Mouse (Mus musculus) left cerebral cortex, adult 11 months (tissue): ENCODE data around the gene Gpd1l.

Experiments used
- DNase-seq: peaks from one replicate; pipeline ENCODE4 v3.0.0; 2022; ENCODE audit warnings: low spot score

Gene Gpd1l

GRCm38 (mm10) chr9:114925571-114925970, 8.2 kb downstream of the Gpd1l start:
- DNase-seq, result no peak

DNA sequence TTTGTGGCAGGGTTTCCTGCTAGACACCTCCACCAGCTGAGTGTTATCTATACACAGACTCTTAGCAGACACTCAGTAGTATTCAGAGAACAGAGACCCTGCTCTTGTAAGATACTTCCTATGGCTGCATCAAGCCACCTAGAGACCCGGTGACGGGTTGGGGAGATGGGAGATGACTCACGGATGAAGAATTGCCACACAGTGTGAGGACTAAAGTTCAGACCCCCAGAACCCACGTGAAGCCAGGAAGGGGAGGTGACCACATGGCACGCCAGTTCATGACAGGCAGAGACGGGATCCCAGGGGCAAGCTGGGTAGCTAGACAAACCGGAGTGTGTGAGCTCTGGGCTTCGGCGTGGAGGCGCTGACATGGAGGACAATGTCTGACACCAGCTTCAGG, 8.7 kb downstream of the Gpd1l start:
- no peak for DNase-seq

DNA sequence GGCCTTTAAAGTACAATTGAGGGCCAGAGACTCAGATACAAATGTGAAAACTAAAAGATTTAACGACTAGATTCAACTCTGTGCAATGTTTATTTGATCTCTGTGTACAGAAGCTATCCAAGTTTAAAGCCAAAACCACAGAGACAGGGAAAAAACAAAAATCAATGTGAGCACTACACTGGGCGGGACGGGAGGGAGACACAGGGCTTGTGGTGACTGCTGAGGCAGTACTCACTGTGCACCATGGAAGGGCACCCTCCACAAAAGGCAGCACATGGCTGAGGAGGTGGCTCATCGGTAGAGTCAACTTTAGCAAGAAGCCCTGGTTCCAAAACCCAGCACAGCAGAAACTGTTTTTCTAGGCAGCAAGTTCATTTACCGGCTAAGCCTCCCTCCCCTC, 9.3 kb downstream of the Gpd1l start:
- DNase-seq, result no peak

DNA sequence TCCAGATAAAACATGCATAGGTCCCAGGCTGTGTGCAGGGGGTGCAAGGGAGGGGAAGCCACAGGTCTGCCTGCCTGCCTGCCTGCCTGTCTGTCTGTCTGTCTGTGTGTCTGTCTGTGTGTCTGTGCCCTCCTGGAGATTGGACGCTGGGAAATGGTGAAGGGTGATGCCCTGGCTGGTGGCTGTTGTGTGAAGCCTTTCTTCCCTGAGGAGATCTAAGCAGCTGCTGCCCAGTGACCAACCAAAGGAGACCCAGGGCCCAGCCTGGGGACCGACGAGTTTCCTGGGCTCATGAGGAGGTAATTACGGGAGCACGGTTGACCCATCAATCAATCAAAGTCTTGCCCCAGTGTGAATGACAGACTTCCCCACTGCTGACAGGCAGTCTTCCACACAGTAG, 11.6 kb downstream of the Gpd1l start:
- DNase-seq, result no peak

GRCm38 (mm10) chr9:114921352-114922081, 12.3 kb downstream of the Gpd1l start:
- no peak for DNase-seq

- no peak for DNase-seq
Measured at GRCm38 (mm10) chr9:114920569-114920968, 13.2 kb downstream of the Gpd1l start.

DNA sequence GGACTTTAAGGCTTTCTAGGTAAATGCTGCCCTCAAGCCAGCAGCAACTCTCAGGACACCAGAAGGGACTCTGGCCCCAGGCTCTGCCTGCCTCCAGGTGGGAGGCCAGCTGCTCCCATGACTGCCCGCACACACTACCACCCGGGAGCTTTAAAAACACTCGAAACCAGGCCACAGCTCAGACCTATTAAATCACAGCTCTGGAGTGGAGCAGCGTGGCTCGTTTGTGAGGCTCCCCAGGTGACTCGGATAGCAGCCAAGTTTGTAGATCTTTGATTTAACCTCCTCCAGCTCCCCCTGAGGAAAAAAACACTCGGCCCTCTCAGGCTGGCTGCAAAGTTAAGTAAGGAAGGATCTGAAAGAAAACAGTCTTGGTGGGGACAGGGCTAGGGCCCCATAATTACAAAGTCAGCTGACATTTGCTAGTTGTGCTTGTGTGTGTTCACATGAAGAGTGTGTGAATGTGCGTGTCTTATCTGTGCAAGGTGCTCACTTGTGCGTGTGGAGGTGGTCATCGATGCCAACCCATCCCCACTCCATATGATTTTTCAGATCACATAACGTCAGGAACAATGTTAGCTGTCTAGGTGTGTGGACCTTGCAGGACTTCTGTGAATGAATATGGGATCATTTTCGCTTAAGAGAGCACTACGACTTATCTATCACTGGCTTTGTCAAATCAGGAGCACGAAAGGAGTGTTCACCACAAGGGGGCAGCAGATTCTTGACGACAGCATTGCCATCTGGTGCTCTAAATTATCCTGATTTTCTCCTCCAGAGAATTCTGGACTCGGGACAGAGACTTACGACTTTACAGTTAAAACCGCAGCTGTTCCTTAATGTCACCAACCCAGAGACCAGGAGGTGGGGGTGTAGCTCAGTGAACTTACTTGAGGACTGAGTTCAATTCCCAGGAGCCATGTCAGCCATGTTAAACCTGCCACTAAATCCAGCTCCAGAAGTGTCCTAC, 20.8 kb downstream of the Gpd1l start:
- DNase-seq, result peak; percentile 67

DNA sequence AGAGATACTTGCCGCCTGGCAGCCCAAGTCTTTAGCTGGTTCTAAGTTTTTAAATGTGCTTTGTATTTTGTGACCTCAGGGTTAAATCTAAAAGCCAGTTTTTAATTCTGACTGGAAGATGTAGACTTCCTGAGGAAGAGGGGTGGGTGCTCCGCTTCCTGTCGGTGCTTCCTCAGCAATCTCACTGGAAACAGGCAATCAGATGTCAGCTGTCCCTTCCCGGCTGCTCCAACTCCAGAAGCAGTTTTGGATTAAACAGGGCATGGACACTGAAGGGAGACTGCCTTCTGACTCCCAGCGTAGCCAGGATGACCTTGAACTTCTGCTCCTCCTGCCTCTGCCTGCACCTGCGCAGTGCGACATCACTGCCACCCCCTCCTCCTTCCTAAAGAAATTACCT, 26.3 kb downstream of the Gpd1l start:
- DNase-seq, result no peak

DNA sequence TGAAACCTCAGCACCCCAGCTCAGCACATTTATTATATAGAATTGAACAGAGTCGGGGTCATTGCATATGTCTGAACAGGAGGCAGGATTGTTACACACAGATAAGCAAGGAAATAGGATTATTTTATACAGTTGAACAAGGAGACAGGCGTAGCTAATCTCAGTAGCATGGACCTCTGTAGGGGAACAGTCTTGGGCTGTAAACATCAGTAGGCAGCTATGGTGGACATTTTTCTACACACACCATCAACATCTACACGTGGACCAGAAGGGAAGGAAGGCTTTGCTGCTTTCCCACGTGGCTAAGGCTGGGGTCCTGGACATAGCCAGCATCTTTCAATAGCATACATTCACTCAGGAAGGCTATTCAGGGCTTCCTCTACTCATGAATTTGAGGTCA, 37.9 kb downstream of the Gpd1l start:
- DNase-seq, result no peak

DNA sequence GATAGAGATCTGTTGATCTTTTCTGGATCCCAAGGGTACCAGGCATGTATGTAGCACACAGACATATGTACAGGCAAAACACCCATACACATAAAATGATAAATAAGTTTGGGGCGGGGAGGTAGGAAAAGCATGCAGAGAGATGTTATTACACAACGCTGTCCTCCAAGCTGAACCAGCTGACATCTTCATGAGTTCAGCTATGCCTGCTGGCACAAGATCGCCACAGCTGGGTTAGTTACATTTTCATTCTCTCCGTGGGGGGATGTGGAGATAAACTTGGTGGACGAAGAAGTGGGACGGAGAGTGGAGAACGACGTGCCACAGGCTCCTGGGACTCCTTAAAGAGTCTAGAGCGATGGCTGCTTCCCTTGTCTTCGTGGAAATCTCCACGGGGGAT, 40.8 kb downstream of the Gpd1l start:
- no peak for DNase-seq

GRCm38 (mm10) chr9:114890377-114890776, 43.4 kb downstream of the Gpd1l start:
- no peak for DNase-seq

DNA sequence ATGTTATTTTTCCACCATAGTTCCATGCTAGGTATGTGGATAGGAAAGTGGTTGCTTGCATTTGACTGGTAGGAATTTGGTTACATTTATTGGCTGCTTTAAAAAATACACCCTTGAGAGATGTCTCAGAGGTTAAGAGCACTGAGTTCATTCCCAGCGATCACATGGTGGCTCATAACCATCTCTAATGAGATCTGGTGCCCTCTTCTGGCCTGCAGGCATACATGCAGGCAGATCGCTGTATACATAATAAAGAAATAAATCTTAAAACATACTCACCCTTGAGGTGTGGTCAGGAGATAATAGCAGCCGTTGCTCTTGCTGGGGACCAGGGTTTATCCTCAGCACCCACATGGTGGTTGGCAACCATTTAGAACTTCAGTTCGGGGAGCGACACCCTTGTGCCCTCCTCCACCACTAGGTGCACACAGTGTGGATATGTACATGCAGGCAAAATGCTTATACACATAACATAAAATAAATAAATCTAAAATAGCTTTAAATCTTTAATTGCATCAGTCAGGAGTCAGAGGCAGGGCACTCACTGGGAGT, 44.9 kb downstream of the Gpd1l start:
- DNase-seq, result no peak

DNA sequence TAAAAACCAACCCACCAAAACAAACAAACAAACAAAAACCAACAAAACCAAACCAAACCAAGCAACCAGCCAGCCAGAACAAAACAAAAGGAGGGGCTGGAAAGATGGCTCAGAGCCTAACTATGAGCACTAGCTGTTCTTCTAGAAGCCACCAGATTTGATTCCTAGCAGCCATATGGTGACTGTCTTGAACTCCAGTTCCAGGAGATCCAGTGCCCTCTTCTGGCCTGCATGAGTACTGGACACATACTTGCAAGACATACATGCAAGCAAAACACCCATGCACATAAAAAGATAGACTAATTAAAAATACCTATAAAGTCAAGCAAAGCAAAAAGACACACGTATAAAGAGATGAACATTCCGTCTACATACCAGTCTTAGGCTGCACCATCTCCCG, 46.1 kb downstream of the Gpd1l start:
- DNase-seq, result no peak

DNA sequence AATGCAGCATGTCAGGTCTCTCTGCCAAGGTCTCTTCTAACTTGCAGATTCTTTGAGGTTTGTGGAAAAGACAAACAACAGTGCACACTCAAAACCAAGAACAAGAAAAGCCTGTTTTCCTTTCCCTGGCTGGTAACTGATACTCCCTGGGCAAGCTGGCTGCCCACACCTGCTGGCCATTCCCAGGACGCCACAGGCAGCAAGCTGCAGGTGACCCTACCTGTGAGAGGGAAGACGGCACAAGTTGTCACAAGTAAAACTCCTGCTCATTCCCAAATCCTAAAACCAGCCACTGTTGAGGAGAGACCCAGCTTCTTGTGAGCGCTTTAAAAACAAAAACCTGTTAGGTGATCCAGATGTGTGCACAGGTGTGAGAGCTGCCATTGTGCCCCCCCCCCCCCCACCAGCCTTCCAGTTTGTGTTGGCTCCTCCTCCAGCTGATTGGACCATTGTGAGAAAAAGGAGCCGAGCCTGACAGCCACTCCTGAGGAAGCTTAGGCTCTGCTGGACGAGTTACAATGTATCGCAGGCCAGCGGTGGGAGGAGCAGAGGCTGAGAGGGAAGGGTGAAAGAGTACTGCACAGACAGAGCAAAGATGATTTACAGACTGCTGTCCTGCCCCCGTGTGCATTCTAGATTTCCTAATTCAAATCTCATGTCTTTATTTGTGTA, 47.7 kb downstream of the Gpd1l start:
- DNase-seq, result no peak

GRCm38 (mm10) chr9:114885564-114885963, 48.2 kb downstream of the Gpd1l start:
- DNase-seq, result no peak

- no peak for DNase-seq
Measured at GRCm38 (mm10) chr9:114881977-114882376, 51.8 kb downstream of the Gpd1l start.

DNA sequence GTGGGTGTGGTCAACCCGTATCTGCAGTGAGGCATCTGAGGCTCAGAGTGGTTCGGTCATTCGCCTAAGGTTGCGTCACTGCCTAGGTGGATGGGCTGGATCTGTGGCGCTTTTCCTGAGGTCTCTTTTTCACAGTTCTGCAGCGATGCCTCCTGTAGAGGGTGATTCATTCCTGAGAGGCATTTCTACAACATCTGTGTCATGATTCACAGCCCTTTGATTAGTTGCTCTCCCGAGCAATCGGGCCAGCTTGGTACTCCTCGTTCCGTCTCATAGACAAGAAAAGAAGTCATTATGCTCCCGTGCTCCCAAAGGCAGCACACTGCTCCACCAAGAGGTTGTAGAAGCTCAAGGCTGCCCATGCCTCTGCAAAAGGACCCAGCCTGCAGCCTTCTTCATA, 78.5 kb downstream of the Gpd1l start:
- DNase-seq, result peak; percentile 47

DNA sequence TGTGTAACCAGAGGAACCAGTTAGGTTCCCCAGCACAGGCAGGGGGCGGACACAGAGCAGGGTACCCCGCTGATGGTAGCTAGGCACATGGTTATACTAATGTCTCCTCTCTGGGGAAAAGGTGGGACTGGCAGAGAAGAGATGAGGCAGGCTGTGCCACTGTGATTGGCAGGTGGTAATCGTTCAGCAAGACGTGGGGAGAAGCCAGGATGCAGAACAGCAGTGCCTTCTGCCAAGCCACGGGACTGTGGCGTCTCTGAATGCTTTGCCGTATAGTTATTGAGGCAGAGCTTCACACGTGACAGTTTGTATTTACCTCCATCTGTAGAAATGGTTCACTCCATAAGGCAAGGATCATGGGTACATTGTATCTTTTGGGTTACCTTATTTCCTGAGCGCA, 79.1 kb downstream of the Gpd1l start:
- no peak for DNase-seq

- DNase-seq, result no peak
Measured at GRCm38 (mm10) chr9:114853336-114853735, 80.5 kb downstream of the Gpd1l start.

DNA sequence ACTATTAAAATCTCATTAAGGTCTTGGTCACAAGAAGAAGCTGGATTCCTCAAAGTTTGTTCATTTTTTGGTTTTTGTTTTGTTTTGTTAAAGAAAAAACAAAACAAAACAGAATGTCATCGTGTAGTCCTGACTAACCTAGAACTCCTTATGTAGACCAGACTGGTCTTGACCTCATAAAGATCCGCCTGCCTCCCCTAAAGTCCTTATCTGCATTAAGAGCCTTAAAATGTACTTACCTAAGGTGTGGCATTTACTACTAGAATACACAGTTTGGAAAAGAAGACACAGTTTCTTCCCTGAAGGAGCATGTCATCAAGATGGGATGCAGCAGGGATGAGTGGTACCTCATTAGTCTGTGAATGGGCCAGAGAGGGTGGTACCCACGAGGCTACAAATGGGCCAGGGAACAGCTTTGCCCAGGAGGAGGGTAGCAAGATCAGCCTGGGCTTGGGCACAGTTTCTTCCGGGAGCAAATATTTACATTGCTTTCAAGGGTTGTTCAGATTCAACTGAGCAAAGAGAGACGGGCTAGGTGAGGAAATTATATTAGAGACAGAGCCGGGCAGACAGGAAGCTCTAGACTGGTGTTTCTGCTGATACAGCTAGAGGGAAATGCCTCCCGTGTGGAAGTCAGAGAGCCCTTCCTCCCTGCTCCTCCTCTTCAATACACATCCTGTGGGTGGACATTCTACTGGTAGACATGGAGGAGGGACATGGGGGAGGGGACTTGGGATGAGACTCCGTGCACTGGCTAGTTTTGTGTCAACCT, 82.2 kb downstream of the Gpd1l start:
- no peak for DNase-seq
